Mouse (Mus musculus): ENCODE measurements at regions not wholly inside any gene's neighbourhood (a gene's known extent, or its start where the extent isn't known, plus 50 kb on each side); places are given as distances from the start of the nearest gene placed in this dataset.

DNA sequence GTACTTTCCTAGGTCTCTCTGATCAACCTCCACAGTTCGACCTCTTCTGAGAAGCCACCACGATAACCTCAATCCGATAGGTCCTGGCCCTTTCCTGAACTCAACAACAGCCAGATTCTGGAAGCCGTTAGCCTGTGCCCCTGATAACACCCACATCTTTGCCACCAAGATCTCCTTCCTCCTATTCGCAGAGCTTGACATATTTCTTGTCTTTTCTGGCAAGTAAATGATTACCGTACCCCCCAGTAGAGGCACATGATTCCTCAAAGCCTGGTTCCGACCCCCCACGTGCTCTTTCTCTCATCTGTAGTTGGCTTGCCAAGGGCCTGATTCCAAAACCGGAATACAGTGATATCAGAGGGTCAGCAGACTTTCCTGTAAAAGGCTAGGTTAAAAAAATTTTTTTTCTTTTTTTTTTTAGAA lies 96.9 kb downstream of the 1700020N01Rik start:
- no peak for DNase-seq (ENCODE audit: low spot score)
- H3K9me3 ChIP-seq: no peaks in the 10 kb centered on the region
- no peak overlapping the region for H3K4me3 ChIP-seq
- no peak overlapping the region for H3K27ac ChIP-seq
- 55% methylated on average over 9 of the region's 9 CpGs for WGBS
- H3K4me1 ChIP-seq: peaks cover 23% of the 10 kb centered on the region
- no peaks in the 10 kb centered on the region for H3K27me3 ChIP-seq (ENCODE audit: insufficient read depth, poor library complexity, severe bottlenecking)
- no peaks in the 10 kb centered on the region for H3K36me3 ChIP-seq

DNA sequence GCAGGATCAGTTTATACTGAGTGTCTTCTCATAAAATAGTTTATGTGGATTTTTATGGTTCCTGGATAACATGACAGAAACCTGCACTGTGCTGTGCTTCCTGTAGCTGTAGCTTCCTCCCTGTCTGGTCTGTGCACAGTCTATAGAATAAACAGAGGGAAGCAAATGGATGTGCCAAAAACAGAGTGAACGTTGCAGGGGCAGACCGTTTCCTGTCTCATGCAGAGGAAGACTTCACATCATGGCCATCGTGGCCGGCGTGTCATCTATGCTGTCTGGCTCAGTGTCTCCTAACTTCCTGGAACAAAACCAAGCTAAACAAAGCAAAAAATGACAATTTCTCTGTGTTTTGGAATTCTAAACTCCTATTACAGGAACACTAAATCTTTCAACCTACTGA lies 102.2 kb downstream of the 1700020N01Rik start:
- H3K9me3 ChIP-seq: no peaks in the 10 kb centered on the region
- DNase-seq (ENCODE audit: low spot score): no peak
- 60% methylated on average over 5 of the region's 5 CpGs for WGBS
- no peaks in the 10 kb centered on the region for H3K27me3 ChIP-seq (ENCODE audit: insufficient read depth, poor library complexity, severe bottlenecking)
- H3K27ac ChIP-seq: no peak overlapping the region
- H3K36me3 ChIP-seq: no peaks in the 10 kb centered on the region
- H3K4me3 ChIP-seq: no peak overlapping the region
- no peaks in the 10 kb centered on the region for H3K4me1 ChIP-seq

DNA sequence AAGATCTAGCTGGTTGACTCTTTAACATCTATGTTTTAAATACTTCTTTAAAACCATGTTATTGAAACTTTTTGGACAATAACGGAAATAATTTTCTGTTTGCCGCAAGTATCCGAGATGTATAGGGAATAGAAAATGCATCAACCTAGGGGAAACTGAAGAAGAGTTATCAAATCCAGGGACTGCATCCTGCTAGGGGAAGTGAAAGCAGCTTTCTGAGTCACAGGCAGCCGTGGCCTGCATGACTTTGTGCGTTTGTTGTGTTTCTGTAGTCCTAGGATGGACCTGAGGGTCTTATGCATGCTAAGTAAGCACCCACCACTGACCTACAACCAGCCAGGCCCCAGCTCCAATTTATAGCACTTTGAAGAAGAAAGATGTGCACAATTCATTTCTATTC lies 103.7 kb downstream of the 1700020N01Rik start:
- peaks cover 4% of the 10 kb centered on the region for H3K4me1 ChIP-seq
- DNase-seq (ENCODE audit: low spot score): no peak
- H3K27ac ChIP-seq: no peak overlapping the region
- 81% methylated on average over 5 of the region's 5 CpGs for WGBS
- no peaks in the 10 kb centered on the region for H3K36me3 ChIP-seq
- H3K9me3 ChIP-seq: no peaks in the 10 kb centered on the region
- H3K27me3 ChIP-seq (ENCODE audit: insufficient read depth, poor library complexity, severe bottlenecking): no peaks in the 10 kb centered on the region
- H3K4me3 ChIP-seq: no peak overlapping the region

GRCm38 (mm10) chr10:21701580-21701979 lies 108.6 kb downstream of the 1700020N01Rik start:
- Histone ChIP-seq H3K4me3 (no peak overlapping the region), H3K4me1 (peaks cover 9% of the 10 kb centered on the region), H3K36me3 (no peaks in the 10 kb centered on the region), H3K9me3 (no peaks in the 10 kb centered on the region), H3K27ac (0 out of 2 replicates have a peak overlapping the region, but pooled peaks have one; percentile 56), H3K27me3 (ENCODE audit: insufficient read depth, poor library complexity, severe bottlenecking) (no peaks in the 10 kb centered on the region)
- DNase-seq (ENCODE audit: low spot score): no peak
- WGBS: 42% methylated on average over 3 of the region's 3 CpGs

GRCm38 (mm10) chr10:21702134-21702533 lies 109.2 kb downstream of the 1700020N01Rik start:
- H3K27me3 ChIP-seq (ENCODE audit: insufficient read depth, poor library complexity, severe bottlenecking): no peaks in the 10 kb centered on the region
- H3K9me3 ChIP-seq: no peaks in the 10 kb centered on the region
- H3K36me3 ChIP-seq: no peaks in the 10 kb centered on the region
- H3K4me3 ChIP-seq: no peak overlapping the region
- H3K27ac ChIP-seq: no peak overlapping the region
- WGBS: 64% methylated on average over 1 of the region's 1 CpGs
- DNase-seq (ENCODE audit: low spot score): no peak
- peaks cover 9% of the 10 kb centered on the region for H3K4me1 ChIP-seq

GRCm38 (mm10) chr10:21711866-21712265 lies 118.9 kb downstream of the 1700020N01Rik start:
- H3K9me3 ChIP-seq: no peaks in the 10 kb centered on the region
- no peak for DNase-seq (ENCODE audit: low spot score)
- H3K27ac ChIP-seq: no peak overlapping the region
- H3K27me3 ChIP-seq (ENCODE audit: insufficient read depth, poor library complexity, severe bottlenecking): no peaks in the 10 kb centered on the region
- H3K4me1 ChIP-seq: peaks cover 10% of the 10 kb centered on the region; the same call in 1 of the 2 replicates
- no peaks in the 10 kb centered on the region for H3K36me3 ChIP-seq
- H3K4me3 ChIP-seq: no peak overlapping the region
- WGBS: 75% methylated on average over 7 of the region's 7 CpGs

DNA sequence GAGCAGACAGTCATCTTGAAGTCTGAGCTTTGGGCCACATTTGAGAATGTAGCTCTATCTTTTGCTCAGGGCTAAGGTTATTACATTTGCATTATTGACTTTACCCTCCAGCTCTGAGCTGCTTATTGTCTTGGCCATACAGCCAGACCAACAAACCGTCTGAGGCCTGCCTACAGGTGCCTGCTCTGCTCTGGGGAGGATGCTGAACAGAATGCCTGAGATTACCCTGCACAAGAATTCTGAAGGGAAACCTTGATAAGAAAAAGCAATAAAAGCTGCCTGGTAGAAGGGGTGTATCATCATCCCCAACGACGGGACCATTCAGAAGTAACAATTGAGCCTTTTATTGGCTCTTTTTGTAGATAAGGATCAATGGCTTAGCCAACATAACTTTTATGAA lies 119.9 kb downstream of the 1700020N01Rik start:
- Histone ChIP-seq H3K27me3 (ENCODE audit: insufficient read depth, poor library complexity, severe bottlenecking) (no peaks in the 10 kb centered on the region), H3K9me3 (no peaks in the 10 kb centered on the region), H3K4me1 (peaks cover 10% of the 10 kb centered on the region), H3K36me3 (no peaks in the 10 kb centered on the region), H3K27ac (no peak overlapping the region), H3K4me3 (no peak overlapping the region)
- DNase-seq (ENCODE audit: low spot score): no peak
- 58% methylated on average over 3 of the region's 3 CpGs for WGBS

GRCm38 (mm10) chr10:21715436-21715835 lies 122.5 kb downstream of the 1700020N01Rik start:
- 86% methylated on average over 3 of the region's 3 CpGs for WGBS
- Histone ChIP-seq H3K36me3 (no peaks in the 10 kb centered on the region), H3K9me3 (no peaks in the 10 kb centered on the region), H3K27ac (no peak overlapping the region), H3K4me1 (peaks cover 10% of the 10 kb centered on the region), H3K4me3 (no peak overlapping the region), H3K27me3 (ENCODE audit: insufficient read depth, poor library complexity, severe bottlenecking) (no peaks in the 10 kb centered on the region)
- no peak for DNase-seq (ENCODE audit: low spot score)

DNA sequence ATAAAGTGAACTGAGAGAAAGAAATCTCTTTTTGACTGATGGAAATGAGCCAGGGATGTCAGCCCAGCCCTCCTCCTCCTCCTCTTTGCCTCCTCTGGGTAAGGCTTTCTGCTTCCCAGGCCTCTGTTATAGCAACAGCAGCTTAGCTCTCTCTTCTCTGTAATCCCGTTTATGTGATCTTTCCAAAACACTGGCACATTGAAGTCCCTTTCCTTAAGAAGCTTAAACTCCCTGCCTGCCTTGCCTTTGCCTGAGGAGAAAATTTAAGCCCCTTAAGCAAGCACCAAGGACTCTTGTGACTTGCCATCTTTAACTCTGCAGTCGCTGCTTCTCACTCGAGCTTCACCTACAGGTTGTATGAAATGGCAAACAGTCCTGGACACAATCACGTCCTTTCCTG lies 125.2 kb downstream of the 1700020N01Rik start:
- Histone ChIP-seq H3K27me3 (ENCODE audit: insufficient read depth, poor library complexity, severe bottlenecking) (no peaks in the 10 kb centered on the region), H3K36me3 (no peaks in the 10 kb centered on the region), H3K4me1 (no peaks in the 10 kb centered on the region; the same call in 1 of the 2 replicates), H3K27ac (peak overlapping the region; percentile 29; the same call in 1 of the 2 replicates), H3K9me3 (no peaks in the 10 kb centered on the region), H3K4me3 (no peak overlapping the region)
- no peak for DNase-seq (ENCODE audit: low spot score)
- 56% methylated on average over 4 of the region's 4 CpGs for WGBS

DNA sequence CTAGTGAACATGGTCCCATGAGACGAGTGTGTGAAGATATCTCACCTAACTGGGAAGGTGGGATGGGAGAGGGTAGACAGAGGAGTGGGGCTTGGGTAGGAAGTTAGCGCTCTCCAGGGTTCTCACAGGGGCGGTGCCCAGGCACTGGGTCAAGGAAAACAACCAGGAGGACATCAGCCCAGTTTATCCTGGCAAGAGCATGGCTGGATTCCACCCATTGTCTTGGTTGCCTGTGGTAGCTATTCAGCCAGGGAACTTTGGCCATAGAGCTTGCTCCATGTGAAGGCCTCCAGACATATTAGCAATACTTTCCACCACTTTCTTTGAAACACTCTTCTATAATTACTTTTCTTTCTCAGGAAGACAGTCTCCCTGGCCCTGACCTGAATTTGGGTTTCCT lies 131.4 kb downstream of the 1700020N01Rik start:
- no peak for DNase-seq (ENCODE audit: low spot score)
- no peaks in the 10 kb centered on the region for H3K9me3 ChIP-seq
- WGBS: 80% methylated on average over 3 of the region's 3 CpGs
- H3K4me3 ChIP-seq: no peak overlapping the region
- 0 out of 2 replicates have a peak, but pooled peaks cover 5% of the 10 kb centered on the region for H3K4me1 ChIP-seq
- no peaks in the 10 kb centered on the region for H3K27me3 ChIP-seq (ENCODE audit: insufficient read depth, poor library complexity, severe bottlenecking)
- H3K36me3 ChIP-seq: no peaks in the 10 kb centered on the region
- no peak overlapping the region for H3K27ac ChIP-seq

DNA sequence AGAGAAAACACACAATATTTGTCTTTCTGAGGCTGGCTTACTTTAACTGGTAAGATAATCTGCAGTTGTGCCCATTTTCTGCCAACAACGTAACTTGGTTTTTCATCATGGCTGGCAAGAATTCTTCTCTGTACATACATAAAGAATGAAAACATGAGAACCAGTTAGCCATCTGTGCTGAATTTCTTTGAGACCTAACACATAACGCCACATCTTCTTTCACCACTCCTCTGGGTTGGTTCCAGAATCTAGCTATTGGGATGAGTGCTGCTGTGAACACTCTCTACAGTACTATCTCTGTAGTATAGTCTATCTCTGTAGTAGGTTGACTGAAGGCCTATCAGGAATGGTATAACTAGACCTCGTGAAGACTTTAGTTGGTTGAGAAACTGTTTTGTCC lies 132.1 kb downstream of the 1700020N01Rik start:
- no peaks in the 10 kb centered on the region for H3K27me3 ChIP-seq (ENCODE audit: insufficient read depth, poor library complexity, severe bottlenecking)
- no peak overlapping the region for H3K4me3 ChIP-seq
- H3K4me1 ChIP-seq: 0 out of 2 replicates have a peak, but pooled peaks cover 5% of the 10 kb centered on the region
- 84% methylated on average over 3 of the region's 3 CpGs for WGBS
- H3K27ac ChIP-seq: no peak overlapping the region
- H3K36me3 ChIP-seq: no peaks in the 10 kb centered on the region
- DNase-seq (ENCODE audit: low spot score): no peak
- H3K9me3 ChIP-seq: no peaks in the 10 kb centered on the region

DNA sequence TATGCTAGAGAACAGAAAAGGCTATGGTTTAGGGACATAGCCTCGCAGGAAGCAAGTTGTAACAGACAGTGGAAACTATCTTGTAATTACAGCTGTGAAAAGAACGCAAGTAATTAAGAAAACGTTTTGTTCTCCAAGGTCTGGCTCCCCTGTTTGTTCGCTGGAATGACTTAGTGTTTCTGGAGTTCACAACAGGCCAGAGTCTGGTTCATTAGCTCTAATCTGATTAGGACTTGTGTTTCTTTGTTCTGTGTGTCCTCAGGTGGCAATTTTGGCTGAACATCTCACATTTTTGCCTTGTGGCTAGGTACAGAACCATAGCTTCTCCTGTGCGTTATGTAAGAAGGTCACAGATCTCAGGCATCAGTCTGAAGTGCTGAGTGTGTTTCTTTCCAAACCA lies 141.7 kb upstream of the Sgk1 start:
- H3K4me1 ChIP-seq: no peaks in the 10 kb centered on the region
- no peak for DNase-seq (ENCODE audit: low spot score)
- H3K9me3 ChIP-seq: no peaks in the 10 kb centered on the region
- H3K4me3 ChIP-seq: no peak overlapping the region
- no peaks in the 10 kb centered on the region for H3K27me3 ChIP-seq (ENCODE audit: insufficient read depth, poor library complexity, severe bottlenecking)
- H3K27ac ChIP-seq: no peak overlapping the region
- H3K36me3 ChIP-seq: no peaks in the 10 kb centered on the region
- 49% methylated on average over 5 of the region's 5 CpGs for WGBS

DNA sequence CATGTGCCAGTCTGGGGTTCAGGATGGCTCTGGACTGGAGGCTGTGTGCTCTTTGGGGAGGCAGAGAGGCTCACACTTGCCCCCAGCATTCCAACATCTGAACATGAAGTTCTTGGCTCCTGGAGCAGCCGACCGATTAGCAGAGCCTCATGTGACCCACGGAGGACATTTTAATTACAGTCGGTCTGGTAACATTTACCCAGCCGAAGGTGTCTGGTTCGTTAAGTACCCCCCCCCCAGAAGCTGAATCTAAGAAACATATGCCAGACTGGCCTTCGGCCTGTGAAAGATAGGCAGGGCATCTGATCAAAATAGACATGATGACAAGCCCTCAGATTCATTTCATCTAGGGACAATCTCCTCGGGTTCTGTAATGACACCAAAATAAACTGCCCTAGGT lies 140.4 kb upstream of the Sgk1 start:
- Histone ChIP-seq H3K4me1 (peaks cover under 1% of the 10 kb centered on the region; the same call in 1 of the 2 replicates), H3K27me3 (ENCODE audit: insufficient read depth, poor library complexity, severe bottlenecking) (no peaks in the 10 kb centered on the region), H3K36me3 (no peaks in the 10 kb centered on the region), H3K27ac (no peak overlapping the region), H3K4me3 (no peak overlapping the region), H3K9me3 (no peaks in the 10 kb centered on the region)
- WGBS: 74% methylated on average over 8 of the region's 8 CpGs
- DNase-seq (ENCODE audit: low spot score): peak; percentile 53
